Mouse (Mus musculus): ENCODE measurements around the gene Lum. TPM values are rescaled to one million over a fixed set of nuclear protein-coding genes. Genes with fewer than 3 reads are reported as not detected.

Lum gene
- polyA plus RNA-seq, 1 experiment from 2014 or later, result 93.1 TPM

- peak overlapping the region; percentile 31; the same call in 1 of the 2 replicates for H3K27ac ChIP-seq (ENCODE audit: low read length)
- no peaks in the 10 kb centered on the region for H3K9me3 ChIP-seq (replicated peaks; ENCODE audit: control insufficient read depth, low read length)
- H3K36me3 ChIP-seq (ENCODE audit: control insufficient read depth, insufficient read depth), result no peaks in the 10 kb centered on the region
- no peaks in the 10 kb centered on the region for H3K27me3 ChIP-seq (ENCODE audit: control insufficient read depth, insufficient read depth, low read length)
- no peak overlapping the region for H3K9ac ChIP-seq (ENCODE audit: low read length)
- no peak overlapping the region for H3K4me2 ChIP-seq (ENCODE audit: low read depth, low read length)
- WGBS, result 15% methylated on average over 3 of the region's 3 CpGs
- H3K4me3 ChIP-seq (ENCODE audit: low read length), result no peak overlapping the region
- 0 out of 2 replicates have a peak, but pooled peaks cover 2% of the 10 kb centered on the region for H3K4me1 ChIP-seq (ENCODE audit: control insufficient read depth, insufficient read depth, low read length)
- ATAC-seq (replicated peaks; ENCODE audit: extremely low read depth, insufficient read depth, low FRiP score), result no peak
These were observed 19.2 kb downstream of the Lum start for GRCm38 (mm10) chr10:97584176-97584575.

GRCm38 (mm10) chr10:97587159-97587558 is 22.2 kb downstream of the Lum start:
- 0 out of 2 replicates have a peak, but pooled peaks cover 2% of the 10 kb centered on the region for H3K4me1 ChIP-seq (ENCODE audit: control insufficient read depth, insufficient read depth, low read length)
- no peak for ATAC-seq (replicated peaks; ENCODE audit: extremely low read depth, insufficient read depth, low FRiP score)
- H3K9me3 ChIP-seq (replicated peaks; ENCODE audit: control insufficient read depth, low read length), result no peaks in the 10 kb centered on the region
- H3K4me2 ChIP-seq (ENCODE audit: low read depth, low read length), result no peak overlapping the region
- H3K4me3 ChIP-seq (ENCODE audit: low read length), result no peak overlapping the region
- no peak overlapping the region; the same call in 1 of the 2 replicates for H3K27ac ChIP-seq (ENCODE audit: low read length)
- WGBS, result 62% methylated on average over 5 of the region's 5 CpGs
- H3K27me3 ChIP-seq (ENCODE audit: control insufficient read depth, insufficient read depth, low read length), result no peaks in the 10 kb centered on the region
- H3K9ac ChIP-seq (ENCODE audit: low read length), result no peak overlapping the region
- no peaks in the 10 kb centered on the region for H3K36me3 ChIP-seq (ENCODE audit: control insufficient read depth, insufficient read depth)

- H3K27me3 ChIP-seq (ENCODE audit: control insufficient read depth, insufficient read depth, low read length), result no peaks in the 10 kb centered on the region
- no peaks in the 10 kb centered on the region for H3K4me1 ChIP-seq (ENCODE audit: control insufficient read depth, insufficient read depth, low read length)
- peak; percentile 75 for ATAC-seq (replicated peaks; ENCODE audit: extremely low read depth, insufficient read depth, low FRiP score)
- H3K9ac ChIP-seq (ENCODE audit: low read length), result no peak overlapping the region
- peak overlapping the region; percentile 5 for H3K27ac ChIP-seq (ENCODE audit: low read length)
- H3K9me3 ChIP-seq (replicated peaks; ENCODE audit: control insufficient read depth, low read length), result no peaks in the 10 kb centered on the region
- 30% methylated on average over 6 of the region's 6 CpGs for WGBS
- no peak overlapping the region for H3K4me3 ChIP-seq (ENCODE audit: low read length)
- no peaks in the 10 kb centered on the region for H3K36me3 ChIP-seq (ENCODE audit: control insufficient read depth, insufficient read depth)
- no peak overlapping the region for H3K4me2 ChIP-seq (ENCODE audit: low read depth, low read length)
These were observed 24.6 kb downstream of the Lum start for GRCm38 (mm10) chr10:97589574-97589973.

GRCm38 (mm10) chr10:97591036-97591435 is 26.1 kb downstream of the Lum start:
- Histone ChIP-seq H3K9me3 (replicated peaks; ENCODE audit: control insufficient read depth, low read length) (no peaks in the 10 kb centered on the region), H3K27me3 (ENCODE audit: control insufficient read depth, insufficient read depth, low read length) (no peaks in the 10 kb centered on the region), H3K36me3 (ENCODE audit: control insufficient read depth, insufficient read depth) (no peaks in the 10 kb centered on the region), H3K9ac (ENCODE audit: low read length) (no peak overlapping the region), H3K4me3 (ENCODE audit: low read length) (no peak overlapping the region), H3K4me2 (ENCODE audit: low read depth, low read length) (no peak overlapping the region), H3K27ac (ENCODE audit: low read length) (no peak overlapping the region), H3K4me1 (ENCODE audit: control insufficient read depth, insufficient read depth, low read length) (no peaks in the 10 kb centered on the region)
- 45% methylated on average over 3 of the region's 3 CpGs for WGBS
- ATAC-seq (replicated peaks; ENCODE audit: extremely low read depth, insufficient read depth, low FRiP score), result no peak

GRCm38 (mm10) chr10:97591685-97592084 is 26.8 kb downstream of the Lum start:
- Histone ChIP-seq H3K36me3 (ENCODE audit: control insufficient read depth, insufficient read depth) (no peaks in the 10 kb centered on the region), H3K9me3 (replicated peaks; ENCODE audit: control insufficient read depth, low read length) (no peaks in the 10 kb centered on the region), H3K9ac (ENCODE audit: low read length) (no peak overlapping the region), H3K4me3 (ENCODE audit: low read length) (no peak overlapping the region), H3K27ac (ENCODE audit: low read length) (no peak overlapping the region), H3K27me3 (ENCODE audit: control insufficient read depth, insufficient read depth, low read length) (no peaks in the 10 kb centered on the region), H3K4me1 (ENCODE audit: control insufficient read depth, insufficient read depth, low read length) (no peaks in the 10 kb centered on the region), H3K4me2 (ENCODE audit: low read depth, low read length) (no peak overlapping the region)
- no peak for ATAC-seq (replicated peaks; ENCODE audit: extremely low read depth, insufficient read depth, low FRiP score)
- WGBS, result 66% methylated on average over 3 of the region's 3 CpGs

- Histone ChIP-seq H3K4me2 (ENCODE audit: low read depth, low read length) (no peak overlapping the region), H3K27ac (ENCODE audit: low read length) (no peak overlapping the region), H3K9me3 (replicated peaks; ENCODE audit: control insufficient read depth, low read length) (no peaks in the 10 kb centered on the region), H3K27me3 (ENCODE audit: control insufficient read depth, insufficient read depth, low read length) (no peaks in the 10 kb centered on the region), H3K4me1 (ENCODE audit: control insufficient read depth, insufficient read depth, low read length) (no peaks in the 10 kb centered on the region), H3K36me3 (ENCODE audit: control insufficient read depth, insufficient read depth) (no peaks in the 10 kb centered on the region), H3K4me3 (ENCODE audit: low read length) (no peak overlapping the region), H3K9ac (ENCODE audit: low read length) (no peak overlapping the region)
- 70% methylated on average over 1 of the region's 1 CpGs for WGBS
- no peak for ATAC-seq (replicated peaks; ENCODE audit: extremely low read depth, insufficient read depth, low FRiP score)
These were observed 30.8 kb downstream of the Lum start for GRCm38 (mm10) chr10:97595680-97596079.

GRCm38 (mm10) chr10:97601744-97602143 is 36.8 kb downstream of the Lum start:
- Histone ChIP-seq H3K4me2 (ENCODE audit: low read depth, low read length) (no peak overlapping the region), H3K27me3 (ENCODE audit: control insufficient read depth, insufficient read depth, low read length) (no peaks in the 10 kb centered on the region), H3K4me1 (ENCODE audit: control insufficient read depth, insufficient read depth, low read length) (no peaks in the 10 kb centered on the region), H3K9me3 (replicated peaks; ENCODE audit: control insufficient read depth, low read length) (no peaks in the 10 kb centered on the region), H3K27ac (ENCODE audit: low read length) (no peak overlapping the region), H3K4me3 (ENCODE audit: low read length) (no peak overlapping the region), H3K9ac (ENCODE audit: low read length) (no peak overlapping the region), H3K36me3 (ENCODE audit: control insufficient read depth, insufficient read depth) (no peaks in the 10 kb centered on the region)
- 61% methylated on average over 4 of the region's 4 CpGs for WGBS
- ATAC-seq (replicated peaks; ENCODE audit: extremely low read depth, insufficient read depth, low FRiP score), result no peak

GRCm38 (mm10) chr10:97603256-97603655 is 38.3 kb downstream of the Lum start:
- Histone ChIP-seq H3K4me3 (ENCODE audit: low read length) (no peak overlapping the region), H3K4me2 (ENCODE audit: low read depth, low read length) (no peak overlapping the region), H3K36me3 (ENCODE audit: control insufficient read depth, insufficient read depth) (no peaks in the 10 kb centered on the region), H3K27ac (ENCODE audit: low read length) (no peak overlapping the region), H3K9ac (ENCODE audit: low read length) (no peak overlapping the region), H3K9me3 (replicated peaks; ENCODE audit: control insufficient read depth, low read length) (no peaks in the 10 kb centered on the region), H3K4me1 (ENCODE audit: control insufficient read depth, insufficient read depth, low read length) (no peaks in the 10 kb centered on the region), H3K27me3 (ENCODE audit: control insufficient read depth, insufficient read depth, low read length) (no peaks in the 10 kb centered on the region)
- no peak for ATAC-seq (replicated peaks; ENCODE audit: extremely low read depth, insufficient read depth, low FRiP score)

- no peak within 1 kb of the TSS for H3K4me2 ChIP-seq (ENCODE audit: low read depth, low read length)
- H3K27me3 ChIP-seq (ENCODE audit: control insufficient read depth, insufficient read depth, low read length), result no peaks in the 10 kb centered on the region
- no peaks in the 10 kb centered on the region for H3K9me3 ChIP-seq (replicated peaks; ENCODE audit: control insufficient read depth, low read length)
- no peak within 1 kb of the TSS for H3K27ac ChIP-seq (ENCODE audit: low read length)
- no peak within 1 kb of the TSS for H3K4me3 ChIP-seq (ENCODE audit: low read length)
- no peaks in the 10 kb centered on the region for H3K4me1 ChIP-seq (ENCODE audit: control insufficient read depth, insufficient read depth, low read length)
- ATAC-seq (replicated peaks; ENCODE audit: extremely low read depth, insufficient read depth, low FRiP score), result no peak
- no peaks in the 10 kb centered on the region for H3K36me3 ChIP-seq (ENCODE audit: control insufficient read depth, insufficient read depth)
- WGBS, result 67% methylated on average over 2 of the region's 2 CpGs
- no peak within 1 kb of the TSS for H3K9ac ChIP-seq (ENCODE audit: low read length)
These were observed 41.7 kb downstream of the Lum start, which contains the start of gene Kera for GRCm38 (mm10) chr10:97606579-97606978. Gene Kera, plus strand, starts transcription at chr10:97606879.
